Mouse (Mus musculus) embryo, embryonic 10.5 days (tissue): ENCODE measurements around the gene Hnrnpl.
A peak's percentile ranks its signal among the peaks of the same experiment; 100 is the strongest.

Source experiments
- DNase-seq: peaks from one replicate; pipeline ENCODE4 v3.0.0-alpha.2; 2015; ENCODE audit warnings: low spot score

Hnrnpl gene

GRCm38 (mm10) chr7:28808221-28808941, at the start of gene Hnrnpl:
Hnrnpl (plus strand) TSS chr7:28808541.
- peak; percentile 85 for DNase-seq

GRCm38 (mm10) chr7:28758623-28759022, 49.7 kb upstream of the Hnrnpl start:
- no peak for DNase-seq

- no peak for DNase-seq
These were observed 46.4 kb upstream of the Hnrnpl start for GRCm38 (mm10) chr7:28761907-28762306.

GRCm38 (mm10) chr7:28765211-28765610, 43.1 kb upstream of the Hnrnpl start:
- no peak for DNase-seq

GRCm38 (mm10) chr7:28766173-28766879, 42.0 kb upstream of the Hnrnpl start, which contains the start of gene Sirt2:
Sirt2 (plus strand) TSS chr7:28766735.
- peak; percentile 100 for DNase-seq

GRCm38 (mm10) chr7:28766910-28767309, 41.4 kb upstream of the Hnrnpl start:
- DNase-seq = peak; percentile 44

GRCm38 (mm10) chr7:28767462-28767965, 40.8 kb upstream of the Hnrnpl start, which contains the start of gene Nfkbib:
Nfkbib (minus strand) TSS chr7:28767512.
- no peak for DNase-seq

GRCm38 (mm10) chr7:28769414-28769958, 38.9 kb upstream of the Hnrnpl start:
- no peak for DNase-seq

GRCm38 (mm10) chr7:28770309-28770708, 38.0 kb upstream of the Hnrnpl start:
- no peak for DNase-seq

GRCm38 (mm10) chr7:28771867-28772266, 36.5 kb upstream of the Hnrnpl start:
- no peak for DNase-seq

- no peak for DNase-seq
These were observed 35.2 kb upstream of the Hnrnpl start for GRCm38 (mm10) chr7:28773163-28773562.

- peak; percentile 32 for DNase-seq
These were observed 34.2 kb upstream of the Hnrnpl start for GRCm38 (mm10) chr7:28774164-28774563.

GRCm38 (mm10) chr7:28775129-28775528, 33.2 kb upstream of the Hnrnpl start:
- no peak for DNase-seq

- no peak for DNase-seq
These were observed 29.5 kb upstream of the Hnrnpl start for GRCm38 (mm10) chr7:28778825-28779224.

- peak; percentile 96 for DNase-seq
These were observed 28.2 kb upstream of the Hnrnpl start for GRCm38 (mm10) chr7:28780067-28780658.

GRCm38 (mm10) chr7:28780857-28781256, 27.5 kb upstream of the Hnrnpl start:
- no peak for DNase-seq

- no peak for DNase-seq
These were observed 27.1 kb upstream of the Hnrnpl start for GRCm38 (mm10) chr7:28781261-28781663.

GRCm38 (mm10) chr7:28785161-28785560, 23.2 kb upstream of the Hnrnpl start:
- no peak for DNase-seq

GRCm38 (mm10) chr7:28787884-28788283, 20.5 kb upstream of the Hnrnpl start:
- DNase-seq = no peak

GRCm38 (mm10) chr7:28788307-28789195, 19.8 kb upstream of the Hnrnpl start, which contains the start of gene Rinl:
Rinl (plus strand) TSS chr7:28788969.
- DNase-seq = no peak

- DNase-seq = no peak
These were observed 19.1 kb upstream of the Hnrnpl start for GRCm38 (mm10) chr7:28789235-28789634.
